Comparison of ENCODE assay signal across 8 mouse cellular contexts in the genomic region with DNA sequence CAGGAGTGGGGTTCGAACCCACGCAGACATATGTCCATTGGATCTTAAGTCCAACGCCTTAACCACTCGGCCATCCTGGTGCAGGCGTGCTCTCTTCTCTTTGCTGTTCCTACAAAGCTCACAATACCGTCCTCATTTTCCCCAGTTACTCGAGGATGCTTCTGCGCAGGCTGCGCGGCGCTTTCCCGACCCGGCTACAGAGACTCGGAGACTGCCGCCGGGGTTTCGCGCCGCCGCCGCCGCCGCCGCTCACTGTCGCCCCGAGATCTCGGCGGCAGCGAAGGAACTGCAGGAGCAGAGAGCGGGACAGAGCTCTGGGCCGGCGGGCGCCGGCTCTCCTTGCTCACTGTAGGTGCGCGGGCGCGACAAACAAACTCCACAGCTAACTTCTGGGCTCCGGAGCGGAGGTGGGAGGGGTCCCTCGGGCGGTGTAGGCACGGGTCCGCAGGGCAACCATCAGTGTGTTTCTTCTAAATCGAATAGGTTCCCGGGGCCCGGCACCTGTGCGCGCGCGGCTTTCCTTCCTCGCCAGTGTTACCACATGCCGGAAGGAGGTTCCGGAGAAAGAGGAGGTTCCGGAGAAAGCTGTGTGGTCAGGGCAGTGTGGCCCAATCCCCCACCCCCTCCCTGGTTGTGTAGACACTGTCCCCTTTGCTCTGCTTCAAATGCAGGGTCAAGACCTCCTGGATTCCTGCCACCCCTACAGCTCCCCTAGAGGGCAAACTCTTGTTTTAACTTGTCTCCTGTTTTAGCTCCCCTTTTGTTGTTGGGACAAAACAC. TPM values are rescaled to one million over a fixed set of nuclear protein-coding genes. Genes with fewer than 3 reads are reported as not detected.
DNase-seq lines count a peak whose midpoint lies in the region; ATAC-seq lines count a peak whose summit lies in the region.

No protein-coding gene starts in this region.

- DNase-seq in WW6 (ENCODE audit: low read depth, low spot score) = peak; percentile 83
- peak; percentile 98 for DNase-seq in cerebellum, postnatal 4 days (ENCODE audit: low spot score in 2 of 2)
- peak; percentile 95 for DNase-seq in gastrocnemius, adult 18-20 months (ENCODE audit: low spot score)
- peak; percentile 98 to 99 for DNase-seq in left cerebral cortex, adult 18-20 months (ENCODE audit: low spot score in 2 of 2)
- DNase-seq in right cerebral cortex, adult 18-20 months = peak; percentile 96
- peak; percentile 81 for DNase-seq in urinary bladder, postnatal 10 days (ENCODE audit: low spot score)

- H3K4me3 ChIP-seq in hindbrain, embryonic 16.5 days (ENCODE audit: low read length) = peak overlapping the region; percentile 74
- H3K4me3 ChIP-seq in macrophage (ENCODE audit: inconsistent target) = peak overlapping the region; percentile 69

- H3K27me3 ChIP-seq in hindbrain, embryonic 16.5 days (replicated peaks; ENCODE audit: control insufficient read depth, insufficient read depth, low read length) = no peaks in the 10 kb centered on the region

- WGBS in hindbrain, embryonic 16.5 days = under 1% methylated on average over 54 of the region's 55 CpGs
- under 1% methylated on average over 55 of the region's 55 CpGs for WGBS in macrophage (ENCODE audit: missing documents)

- H3K4me2 ChIP-seq in hindbrain, embryonic 16.5 days (ENCODE audit: low read length) = peak overlapping the region; percentile 76

- H3K36me3 ChIP-seq in hindbrain, embryonic 16.5 days (ENCODE audit: control insufficient read depth, insufficient read depth, low read length) = no peaks in the 10 kb centered on the region
- H3K36me3 ChIP-seq in macrophage (ENCODE audit: inconsistent target) = no peaks in the 10 kb centered on the region

- H3K9me3 ChIP-seq in hindbrain, embryonic 16.5 days (ENCODE audit: control insufficient read depth, low read length) = no peaks in the 10 kb centered on the region

- H3K79me2 ChIP-seq in macrophage (ENCODE audit: inconsistent target) = no peaks in the 10 kb centered on the region

- H3K27ac ChIP-seq in hindbrain, embryonic 16.5 days (ENCODE audit: low read depth, low read length) = peak overlapping the region; percentile 76
- H3K27ac ChIP-seq in macrophage = peak overlapping the region; percentile 32

- peak overlapping the region; percentile 72 for H3K9ac ChIP-seq in hindbrain, embryonic 16.5 days (ENCODE audit: low read depth, low read length)

- peak; percentile 97 for ATAC-seq in hindbrain, embryonic 16.5 days

- H3K4me1 ChIP-seq in hindbrain, embryonic 16.5 days (ENCODE audit: control insufficient read depth, insufficient read depth, low read depth, low read length) = peaks cover 7% of the 10 kb centered on the region

RNA-seq across cellular contexts. Expression of a gene that starts 41.3 kb away (rescaled TPM):
- total RNA-seq in gastrocnemius, adult 18-20 months (2021) = under 1 TPM; 0.46 to 0.47 TPM
- 2.1 and 2.5 TPM in 2 replicates for polyA plus RNA-seq in hindbrain, embryonic 16.5 days (2015; fragmentation: Nextera tagmentation; extraction: Ambion mirVana)
- under 1 TPM; 0.07 to 0.37 TPM for total RNA-seq in left cerebral cortex, adult 18-20 months (2021)
- total RNA-seq in macrophage (2018; cell fraction: chromatin; rRNA removed) = 100 to 1,000 TPM in 4 of 26 experiments, 10 to 100 TPM in 16, 1 to 10 TPM in 6; 2.2 to 217 (median 37.7) TPM
- 100 to 1,000 TPM in 2 of 26 experiments, 10 to 100 TPM in 16, 1 to 10 TPM in 8; 2.9 to 136 (median 19.5) TPM for total RNA-seq in macrophage (2018; cell fraction: cytosol; rRNA removed)
- total RNA-seq in macrophage (2018; cell fraction: nucleus; rRNA removed) = 100 to 1,000 TPM in 4 of 26 experiments, 10 to 100 TPM in 18, 1 to 10 TPM in 4; 4.0 to 143 (median 35.6) TPM
- polyA plus RNA-seq in macrophage (2018) = 2.3 to 4.3 TPM (median 3.1 TPM) in 3 replicates

RNA-seq across cellular contexts. Expression of a gene that starts 53.6 kb away (rescaled TPM):
- 10 to 100 TPM; 17.6 to 20.4 TPM for total RNA-seq in gastrocnemius, adult 18-20 months (2021)
- polyA plus RNA-seq in hindbrain, embryonic 16.5 days (2015; fragmentation: Nextera tagmentation; extraction: Ambion mirVana) = 25.4 and 25.7 TPM in 2 replicates
- total RNA-seq in left cerebral cortex, adult 18-20 months (2021) = 10 to 100 TPM; 61.6 to 69.4 TPM
- total RNA-seq in macrophage (2018; cell fraction: chromatin; rRNA removed) = 100 to 1,000 TPM; 109 to 321 (median 191) TPM
- total RNA-seq in macrophage (2018; cell fraction: cytosol; rRNA removed) = 10 to 100 TPM in 24 of 26 experiments, 1 to 10 TPM in 2; 9.2 to 22.3 (median 17.3) TPM
- 100 to 1,000 TPM in 7 of 26 experiments, 10 to 100 TPM in 19; 46.6 to 154 (median 72.0) TPM for total RNA-seq in macrophage (2018; cell fraction: nucleus; rRNA removed)
- polyA plus RNA-seq in macrophage (2018) = 8.4 to 11.5 TPM (median 9.5 TPM) in 3 replicates

Comparison
In these comparisons a context has a peak if more than half of its experiments do, and no peak if none do; other contexts are left out.
1. Peak in every context shown above with its lines: DNase-seq, ATAC-seq, H3K4me3 ChIP-seq and H3K27ac ChIP-seq.